Mouse (Mus musculus): ENCODE results near the gene Prps2. TPM values are rescaled to one million over a fixed set of nuclear protein-coding genes. Genes with fewer than 3 reads are reported as not detected.
"Not testable (repeated sequence)": the region's sequence is repeated elsewhere in the genome, so short reads cannot be mapped to it uniquely, and the experiment has no call there.

The Prps2 gene
- total and polyA plus RNA-seq, 3 experiments = 22.4 to 44.2 (median 40.4) TPM

- H3K9me3 ChIP-seq (replicated peaks) = no peaks in the 10 kb centered on the region
- TF ChIP-seq GATA1 (IDR thresholded peaks at IDR 0.05; ENCODE audit: borderline replicate concordance, low read length) (no peak), TAL1 (conservative IDR thresholded peaks at IDR 0.05; ENCODE audit: low read depth, low read length) (peak; percentile 47)
- DNase-seq (ENCODE audit: low spot score) = peak; percentile 2
- peaks cover 23% of the 10 kb centered on the region for H3K36me3 ChIP-seq (replicated peaks)
- H3K27me3 ChIP-seq (ENCODE audit: insufficient read depth, low read length) = no peaks in the 10 kb centered on the region
- peak; percentile 61 for ATAC-seq (ENCODE audit: extremely low read depth, insufficient number of reproducible peaks, low FRiP score, poor library complexity, severe bottlenecking)
- H3K4me1 ChIP-seq (ENCODE audit: insufficient read depth, low read depth, low read length) = peaks cover 18% of the 10 kb centered on the region
- H3K4me3 ChIP-seq (ENCODE audit: low read depth, low read length) = no peak overlapping the region
Measured at GRCm38 (mm10) chrX:167380073-167380472, 2.5 kb downstream of the Prps2 start.

- not testable (repeated sequence) for H3K9me3 ChIP-seq (replicated peaks); ATAC-seq (ENCODE audit: extremely low read depth, insufficient number of reproducible peaks, low FRiP score, poor library complexity, severe bottlenecking); H3K4me3 ChIP-seq (ENCODE audit: low read depth, low read length); DNase-seq (ENCODE audit: low spot score); H3K4me1 ChIP-seq (ENCODE audit: insufficient read depth, low read depth, low read length); H3K27me3 ChIP-seq (ENCODE audit: insufficient read depth, low read length)
- H3K36me3 ChIP-seq (replicated peaks) = peaks cover 72% of the 10 kb centered on the region
Measured at GRCm38 (mm10) chrX:167361231-167361630, 21.3 kb downstream of the Prps2 start.

GRCm38 (mm10) chrX:167359704-167360103, 22.8 kb downstream of the Prps2 start:
- H3K4me3 ChIP-seq (ENCODE audit: low read depth, low read length) = no peak overlapping the region
- no peak for DNase-seq (ENCODE audit: low spot score)
- peaks cover 71% of the 10 kb centered on the region for H3K36me3 ChIP-seq (replicated peaks)
- no peaks in the 10 kb centered on the region for H3K9me3 ChIP-seq (replicated peaks)
- H3K4me1 ChIP-seq (ENCODE audit: insufficient read depth, low read depth, low read length) = no peaks in the 10 kb centered on the region
- TF ChIP-seq POLR2AphosphoS5 (IDR thresholded peaks at IDR 0.05; ENCODE audit: insufficient replicate concordance, low read depth, low read length) (no peak), TAL1 (conservative IDR thresholded peaks at IDR 0.05; ENCODE audit: low read depth, low read length) (no peak)
- H3K27me3 ChIP-seq (ENCODE audit: insufficient read depth, low read length) = no peaks in the 10 kb centered on the region
- ATAC-seq (ENCODE audit: extremely low read depth, insufficient number of reproducible peaks, low FRiP score, poor library complexity, severe bottlenecking) = no peak

GRCm38 (mm10) chrX:167357415-167357814, 25.1 kb downstream of the Prps2 start:
- no peaks in the 10 kb centered on the region for H3K27me3 ChIP-seq (ENCODE audit: insufficient read depth, low read length)
- H3K4me3 ChIP-seq (ENCODE audit: low read depth, low read length) = no peak overlapping the region
- TF ChIP-seq GATA2 (IDR thresholded peaks at IDR 0.05; ENCODE audit: borderline replicate concordance, low read depth, low read length) (no peak), POLR2AphosphoS5 (IDR thresholded peaks at IDR 0.05; ENCODE audit: insufficient replicate concordance, low read depth, low read length) (no peak), CTCF (IDR thresholded peaks at IDR 0.05; ENCODE audit: low read depth, low read length) (no peak), GATA1 (IDR thresholded peaks at IDR 0.05; ENCODE audit: borderline replicate concordance, low read length) (no peak), TAL1 (conservative IDR thresholded peaks at IDR 0.05; ENCODE audit: low read depth, low read length) (no peak)
- DNase-seq (ENCODE audit: low spot score) (no peak), ATAC-seq (ENCODE audit: extremely low read depth, insufficient number of reproducible peaks, low FRiP score, poor library complexity, severe bottlenecking) (no peak)
- no peaks in the 10 kb centered on the region for H3K9me3 ChIP-seq (replicated peaks)
- no peaks in the 10 kb centered on the region for H3K4me1 ChIP-seq (ENCODE audit: insufficient read depth, low read depth, low read length)
- H3K36me3 ChIP-seq (replicated peaks) = peaks cover 56% of the 10 kb centered on the region

DNA sequence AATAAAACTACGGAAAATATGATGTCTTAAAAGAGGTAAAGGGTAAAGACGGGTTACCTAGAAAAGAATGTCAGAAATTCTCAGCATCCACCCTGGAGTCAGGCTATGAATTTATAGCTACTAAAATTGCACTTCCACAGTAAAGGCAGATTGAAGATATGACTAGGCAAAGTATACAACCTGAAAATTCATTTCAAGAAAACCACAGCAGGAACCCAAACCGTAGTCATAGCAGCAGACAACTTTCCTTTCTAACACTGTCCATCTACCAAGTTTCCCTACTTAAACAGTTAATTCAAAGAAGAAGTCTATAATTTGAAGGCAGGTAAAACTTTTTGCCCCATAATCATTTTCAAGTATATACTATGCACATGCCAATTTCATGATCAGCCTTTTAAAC, 26.6 kb downstream of the Prps2 start:
- no peak for TF ChIP-seq GATA1 (IDR thresholded peaks at IDR 0.05; ENCODE audit: borderline replicate concordance, low read length)
- TF ChIP-seq POLR2AphosphoS5 (IDR thresholded peaks at IDR 0.05; ENCODE audit: insufficient replicate concordance, low read depth, low read length) = no peak
- no peak for TF ChIP-seq GATA2 (IDR thresholded peaks at IDR 0.05; ENCODE audit: borderline replicate concordance, low read depth, low read length)
- TF ChIP-seq CTCF (IDR thresholded peaks at IDR 0.05; ENCODE audit: low read depth, low read length) = no peak
- TF ChIP-seq TAL1 (conservative IDR thresholded peaks at IDR 0.05; ENCODE audit: low read depth, low read length) = no peak
- Histone ChIP-seq H3K27me3 (ENCODE audit: insufficient read depth, low read length) (no peaks in the 10 kb centered on the region), H3K4me1 (ENCODE audit: insufficient read depth, low read depth, low read length) (no peaks in the 10 kb centered on the region), H3K4me3 (ENCODE audit: low read depth, low read length) (no peak overlapping the region), H3K36me3 (replicated peaks) (peaks cover 52% of the 10 kb centered on the region), H3K9me3 (replicated peaks) (no peaks in the 10 kb centered on the region)
- DNase-seq (ENCODE audit: low spot score) (no peak), ATAC-seq (ENCODE audit: extremely low read depth, insufficient number of reproducible peaks, low FRiP score, poor library complexity, severe bottlenecking) (no peak)

DNA sequence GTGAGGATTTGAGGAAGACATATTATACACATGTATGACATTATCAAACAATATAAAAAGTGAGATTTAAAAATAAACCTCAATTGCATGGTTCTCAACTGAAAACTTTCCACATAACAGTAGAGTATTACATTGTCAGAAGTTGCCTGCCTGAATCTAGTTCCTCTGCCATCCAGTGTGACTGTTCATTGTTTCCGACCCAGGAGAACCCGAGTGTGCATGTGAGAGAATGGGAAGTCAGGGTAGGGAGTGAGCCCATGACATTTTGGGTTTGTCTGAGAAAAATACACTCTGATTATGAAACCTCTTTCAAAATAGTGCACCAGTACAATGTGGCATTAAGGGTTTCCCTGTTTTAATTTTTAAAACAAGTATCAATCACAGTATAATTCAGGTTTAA, 28.9 kb downstream of the Prps2 start:
- H3K9me3 ChIP-seq (replicated peaks) = no peaks in the 10 kb centered on the region
- H3K4me1 ChIP-seq (ENCODE audit: insufficient read depth, low read depth, low read length) = no peaks in the 10 kb centered on the region
- DNase-seq (ENCODE audit: low spot score) = no peak
- peaks cover 50% of the 10 kb centered on the region for H3K36me3 ChIP-seq (replicated peaks)
- no peak for ATAC-seq (ENCODE audit: extremely low read depth, insufficient number of reproducible peaks, low FRiP score, poor library complexity, severe bottlenecking)
- H3K4me3 ChIP-seq (ENCODE audit: low read depth, low read length) = no peak overlapping the region
- TF ChIP-seq TAL1 (conservative IDR thresholded peaks at IDR 0.05; ENCODE audit: low read depth, low read length) = no peak
- no peak for TF ChIP-seq GATA2 (IDR thresholded peaks at IDR 0.05; ENCODE audit: borderline replicate concordance, low read depth, low read length)
- TF ChIP-seq POLR2AphosphoS5 (IDR thresholded peaks at IDR 0.05; ENCODE audit: insufficient replicate concordance, low read depth, low read length) = no peak
- no peak for TF ChIP-seq GATA1 (IDR thresholded peaks at IDR 0.05; ENCODE audit: borderline replicate concordance, low read length)
- TF ChIP-seq CTCF (IDR thresholded peaks at IDR 0.05; ENCODE audit: low read depth, low read length) = no peak
- H3K27me3 ChIP-seq (ENCODE audit: insufficient read depth, low read length) = no peaks in the 10 kb centered on the region

DNA sequence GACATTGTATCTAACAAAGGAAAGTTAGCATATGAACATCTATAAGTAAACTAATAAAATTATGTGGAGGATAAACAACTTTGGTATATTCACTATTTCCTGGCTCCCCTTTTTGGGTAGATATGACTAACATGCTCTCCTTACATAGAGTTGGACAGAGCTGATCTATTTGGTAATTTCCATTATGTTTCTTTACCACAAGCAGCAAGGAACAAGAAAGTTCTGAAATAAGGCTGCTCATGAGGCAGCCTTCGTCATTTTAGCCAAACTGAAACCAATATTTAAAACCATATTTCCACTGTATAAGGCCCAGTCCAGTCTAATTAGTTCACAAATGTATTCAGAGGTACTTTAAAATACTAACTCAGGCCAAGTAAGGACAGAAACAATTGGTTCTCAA, 36.1 kb downstream of the Prps2 start:
- no peaks in the 10 kb centered on the region for H3K9me3 ChIP-seq (replicated peaks)
- H3K4me3 ChIP-seq (ENCODE audit: low read depth, low read length) = no peak overlapping the region
- H3K27me3 ChIP-seq (ENCODE audit: insufficient read depth, low read length) = no peaks in the 10 kb centered on the region
- no peak for TF ChIP-seq TAL1 (conservative IDR thresholded peaks at IDR 0.05; ENCODE audit: low read depth, low read length)
- TF ChIP-seq GATA2 (IDR thresholded peaks at IDR 0.05; ENCODE audit: borderline replicate concordance, low read depth, low read length) = no peak
- TF ChIP-seq POLR2AphosphoS5 (IDR thresholded peaks at IDR 0.05; ENCODE audit: insufficient replicate concordance, low read depth, low read length) = no peak
- TF ChIP-seq GATA1 (IDR thresholded peaks at IDR 0.05; ENCODE audit: borderline replicate concordance, low read length) = no peak
- no peak for TF ChIP-seq CTCF (IDR thresholded peaks at IDR 0.05; ENCODE audit: low read depth, low read length)
- no peaks in the 10 kb centered on the region for H3K4me1 ChIP-seq (ENCODE audit: insufficient read depth, low read depth, low read length)
- DNase-seq (ENCODE audit: low spot score) (no peak), ATAC-seq (ENCODE audit: extremely low read depth, insufficient number of reproducible peaks, low FRiP score, poor library complexity, severe bottlenecking) (no peak)
- peaks cover 22% of the 10 kb centered on the region for H3K36me3 ChIP-seq (replicated peaks)

Measured in G1E (cell line).